Mouse (Mus musculus) right cerebral cortex, adult 18-20 months (tissue): ENCODE results near the gene Olfr1086.
"Not testable (repeated sequence)": the region's sequence is repeated elsewhere in the genome, so short reads cannot be mapped to it uniquely, and the experiment has no call there.

Source experiments
- DNase-seq: peaks from one replicate; pipeline ENCODE4 v3.0.0; 2022; ENCODE audit warnings: mixed read lengths

Gene Olfr1086

GRCm38 (mm10) chr2:86679992-86680391 lies at the start of gene Olfr1086:
Gene Olfr1086 (minus strand): TSS chr2:86680092.
- no peak for DNase-seq

GRCm38 (mm10) chr2:86698295-86698694 lies 18.4 kb upstream of the Olfr1086 start, which contains the start of gene Olfr1087:
Gene Olfr1087 (minus strand): TSS chr2:86698395.
- DNase-seq: no peak

GRCm38 (mm10) chr2:86661919-86662318 lies 18.0 kb downstream of the Olfr1086 start, which contains the start of gene Olfr1085:
Gene Olfr1085 (minus strand): TSS chr2:86662019.
- DNase-seq: no peak

- DNase-seq: not testable (repeated sequence)
These were observed 40.3 kb downstream of the Olfr1086 start, which contains the start of gene Olfr1084 for GRCm38 (mm10) chr2:86639625-86640024. Gene Olfr1084 (minus strand): TSS chr2:86639725.
